Mouse (Mus musculus): ENCODE data around the gene Plpp2.
A peak's percentile ranks its signal among the peaks of the same experiment; 100 is the strongest.

The Plpp2 gene

DNA sequence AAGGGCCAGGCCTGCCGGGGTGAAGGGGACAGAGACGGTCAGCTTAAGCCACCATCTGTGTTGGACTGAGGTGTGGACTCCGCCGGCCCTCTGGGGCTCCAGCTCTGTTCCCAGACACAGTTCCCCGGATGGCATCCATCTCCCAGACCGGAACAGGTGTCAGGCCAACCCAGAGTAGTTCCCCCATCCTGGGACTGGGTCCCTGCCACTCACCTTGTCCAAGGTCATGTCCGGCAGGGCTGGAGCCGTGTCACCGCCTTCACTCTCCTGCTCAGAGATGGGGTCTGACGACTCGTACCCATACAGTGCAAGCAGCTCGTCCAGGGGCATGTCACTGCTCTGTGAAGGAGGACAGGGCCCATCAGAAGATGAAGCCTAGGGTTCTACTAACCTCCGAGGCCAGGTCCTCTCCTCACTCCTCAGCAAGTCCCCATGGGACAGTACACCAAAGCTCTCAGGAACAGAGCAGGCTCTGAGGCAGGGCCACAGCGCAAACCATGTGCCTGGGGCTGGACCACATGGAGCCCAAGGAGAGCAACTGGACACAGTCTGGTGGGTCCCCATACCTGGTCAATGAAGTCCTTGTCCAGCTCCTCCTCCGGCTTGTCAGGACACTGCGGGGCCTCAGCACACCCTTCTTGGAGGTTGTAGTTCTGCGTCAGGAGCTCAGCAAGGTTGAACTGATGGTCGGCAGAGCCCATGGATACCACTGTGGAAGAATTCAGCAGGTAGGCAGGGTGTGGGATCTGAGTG, 15.6 kb upstream of the Plpp2 start:
- no peak for DNase-seq (ENCODE audit: low spot score)

DNA sequence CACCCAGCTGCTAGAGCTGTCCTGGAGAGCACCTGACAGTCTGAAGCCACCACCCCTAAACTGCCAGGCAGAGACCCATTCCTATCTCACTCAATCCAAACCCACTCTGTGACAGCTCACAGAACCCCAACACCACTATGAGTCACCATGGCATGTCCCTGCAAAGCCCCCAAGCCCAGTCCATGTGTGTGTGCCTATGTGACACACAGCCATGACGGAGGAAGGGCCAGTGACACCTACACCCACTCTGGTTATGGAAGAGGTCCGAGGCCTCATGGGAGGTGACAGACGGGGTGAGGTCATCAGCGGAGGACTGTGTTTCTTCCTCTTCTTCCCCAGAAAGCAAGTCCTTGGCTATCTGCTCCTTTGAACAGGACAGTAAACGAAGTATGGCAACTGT, 14.9 kb upstream of the Plpp2 start:
- no peak for DNase-seq (ENCODE audit: low spot score)

- no peak for DNase-seq (ENCODE audit: low spot score)
These were observed 13.6 kb upstream of the Plpp2 start for GRCm38 (mm10) chr10:79547148-79547675.

DNA sequence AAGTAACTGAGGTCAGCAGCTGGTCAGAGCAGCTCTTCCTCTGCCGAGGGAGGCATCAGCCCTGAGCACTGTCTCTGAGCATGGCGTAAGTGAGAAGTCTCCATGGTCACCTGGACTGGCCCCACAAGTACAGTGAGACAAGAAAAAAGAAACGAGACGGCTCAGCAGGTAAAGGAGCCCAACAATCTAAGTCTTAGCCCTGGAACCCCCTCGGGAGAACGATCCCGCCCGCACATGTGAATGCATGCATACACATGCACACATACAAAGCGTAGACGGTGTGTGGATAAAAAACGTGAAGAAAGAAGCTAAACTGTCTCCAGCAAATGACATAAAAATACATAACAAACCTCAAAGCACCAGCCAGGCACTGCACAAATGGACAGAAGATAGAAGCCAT, 12.9 kb upstream of the Plpp2 start:
- DNase-seq (ENCODE audit: low spot score), result no peak

- DNase-seq (ENCODE audit: low spot score), result no peak
These were observed 12.3 kb upstream of the Plpp2 start for GRCm38 (mm10) chr10:79545891-79546290.

DNA sequence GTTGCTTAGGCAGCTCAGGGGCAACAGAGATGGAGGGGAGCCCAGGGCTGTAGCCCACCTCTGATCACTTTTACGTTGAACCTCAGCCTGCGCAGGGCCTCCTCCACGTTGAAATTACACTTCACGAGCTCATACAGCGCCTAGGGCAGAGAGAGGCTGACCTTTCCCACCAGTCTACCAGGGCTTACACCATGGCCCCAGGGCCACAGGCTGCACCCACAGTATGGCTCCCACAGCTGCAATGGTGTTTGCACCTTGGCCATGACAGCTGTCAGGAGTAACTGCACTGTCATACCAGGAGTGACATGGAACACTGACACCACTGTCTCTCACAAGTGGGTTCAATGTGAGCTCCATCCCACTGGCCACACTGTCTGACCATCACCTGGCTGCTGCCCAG, 11.0 kb upstream of the Plpp2 start:
- no peak for DNase-seq (ENCODE audit: low spot score)

GRCm38 (mm10) chr10:79543884-79544597, 10.4 kb upstream of the Plpp2 start:
- no peak for DNase-seq (ENCODE audit: low spot score)

DNA sequence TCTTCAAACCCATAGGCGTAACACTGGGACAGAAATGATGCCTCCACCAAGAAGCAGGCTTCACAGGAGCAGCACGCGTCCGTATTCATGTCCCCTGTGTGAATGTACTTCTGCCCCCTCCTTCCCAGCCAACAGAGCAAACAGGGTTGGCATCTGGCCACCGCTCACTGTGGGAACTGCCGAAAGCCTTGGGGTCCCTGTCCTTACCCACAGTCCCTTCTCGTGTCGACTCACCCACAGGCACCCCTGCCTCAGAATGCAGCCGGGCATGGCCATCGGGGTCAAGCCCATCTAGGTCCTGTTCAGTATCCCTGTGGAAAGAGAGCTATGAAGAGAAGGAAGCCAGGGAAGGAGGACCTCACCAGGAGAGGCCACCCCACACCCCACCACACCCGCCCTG, 8.6 kb upstream of the Plpp2 start:
- DNase-seq (ENCODE audit: low spot score), result no peak

DNA sequence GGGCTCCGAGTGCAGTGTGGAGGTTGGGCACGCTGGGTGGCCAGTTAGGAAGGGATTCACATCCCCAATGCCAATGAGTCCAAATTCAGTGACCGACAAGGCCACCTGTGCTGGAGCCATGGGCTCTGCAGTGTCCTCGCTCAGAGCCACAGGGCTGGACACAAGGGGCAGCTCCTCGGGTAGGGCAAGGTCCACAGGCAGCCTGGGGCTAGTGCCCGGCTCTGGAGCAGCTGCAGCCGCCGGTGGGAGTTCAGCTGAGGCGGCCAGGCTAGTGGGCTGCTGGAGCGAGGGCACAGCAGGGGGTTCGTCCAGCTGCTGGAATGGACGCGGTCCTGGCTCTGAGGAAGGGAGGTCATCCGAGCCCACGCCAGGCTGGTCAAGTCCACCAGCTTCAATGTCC, 7.9 kb upstream of the Plpp2 start:
- DNase-seq (ENCODE audit: low spot score), result no peak

- DNase-seq (ENCODE audit: low spot score), result no peak
These were observed 7.2 kb upstream of the Plpp2 start for GRCm38 (mm10) chr10:79540746-79541145.

- DNase-seq (ENCODE audit: low spot score), result no peak
These were observed 6.3 kb upstream of the Plpp2 start for GRCm38 (mm10) chr10:79539701-79540495.

- DNase-seq (ENCODE audit: low spot score), result no peak
These were observed 5.3 kb upstream of the Plpp2 start for GRCm38 (mm10) chr10:79538873-79539272.

- no peak for DNase-seq (ENCODE audit: low spot score)
These were observed 4.7 kb upstream of the Plpp2 start for GRCm38 (mm10) chr10:79538323-79538722.

DNA sequence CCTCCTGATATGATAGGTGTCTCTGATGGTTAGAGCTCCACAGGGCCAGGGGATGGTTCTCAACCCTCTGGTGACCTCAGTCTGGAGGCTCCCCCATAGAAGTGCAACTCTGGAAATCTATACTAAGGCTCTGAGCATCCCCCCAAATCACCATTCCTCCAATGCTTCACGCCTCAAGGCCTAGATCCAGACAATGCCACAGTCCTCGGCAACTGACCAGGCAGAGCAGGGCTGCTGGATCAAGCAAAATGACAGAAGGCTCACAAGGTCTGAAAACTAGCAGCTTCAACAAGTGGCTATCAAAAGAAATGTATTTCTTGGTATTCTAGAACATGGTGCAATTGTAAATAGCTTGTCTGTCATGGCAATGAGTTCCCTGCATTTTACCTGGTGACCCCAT, 4.2 kb upstream of the Plpp2 start:
- DNase-seq (ENCODE audit: low spot score), result no peak

DNA sequence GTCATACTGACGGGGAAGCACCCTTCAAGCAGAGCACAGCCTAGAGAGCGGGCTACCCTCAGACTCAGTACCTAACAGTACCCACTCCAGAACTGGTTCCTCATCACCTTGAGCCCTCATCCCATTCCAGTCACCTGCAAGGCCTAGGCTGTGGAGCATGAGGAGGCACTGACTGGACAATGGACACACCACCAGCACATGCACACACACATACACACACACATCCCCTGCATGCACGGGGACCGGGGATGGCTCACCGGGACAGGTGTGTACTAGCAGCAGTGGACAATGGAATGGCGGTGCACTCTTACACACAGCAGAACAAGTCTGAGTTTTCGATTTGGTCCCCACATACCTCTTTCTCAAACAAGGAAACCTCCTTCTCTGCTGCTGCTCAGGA, 3.7 kb upstream of the Plpp2 start:
- DNase-seq (ENCODE audit: low spot score), result no peak

DNA sequence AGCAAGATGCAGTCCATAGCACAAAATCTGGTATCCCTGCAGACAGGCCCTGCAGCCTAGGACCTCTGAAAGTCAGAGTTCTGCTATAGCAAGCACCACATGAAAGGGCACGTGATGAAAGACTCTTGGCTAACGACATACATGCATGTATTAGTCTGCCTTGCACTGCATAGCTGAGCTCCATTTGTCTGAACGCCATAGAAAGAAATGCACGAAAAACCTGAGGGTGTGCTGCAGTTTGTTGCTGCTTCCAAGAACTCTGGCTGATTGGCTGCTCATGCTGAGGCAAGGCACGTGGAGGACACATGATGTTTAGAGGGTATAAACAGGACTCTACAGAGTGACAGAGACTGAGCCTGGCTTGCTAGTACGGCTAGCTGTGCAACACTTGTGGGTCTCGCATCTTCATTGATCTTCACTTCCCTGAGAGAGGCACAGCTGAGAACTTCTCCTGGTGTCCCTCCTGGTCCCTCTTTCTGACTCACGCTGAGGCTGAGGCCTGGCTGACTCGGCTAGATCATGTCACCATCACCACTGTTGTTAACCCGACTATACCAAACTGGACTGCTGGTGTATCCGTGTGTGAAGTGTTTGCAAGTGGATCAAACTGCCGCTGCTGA, 3.0 kb upstream of the Plpp2 start:
- DNase-seq (ENCODE audit: low spot score), result no peak

GRCm38 (mm10) chr10:79535431-79535830, 1.8 kb upstream of the Plpp2 start:
- no peak for DNase-seq (ENCODE audit: low spot score)

GRCm38 (mm10) chr10:79534426-79534825, 830 bp upstream of the Plpp2 start:
- peak; percentile 4 for DNase-seq (ENCODE audit: low spot score)

- DNase-seq (ENCODE audit: low spot score), result peak; percentile 3
These were observed 918 bp downstream of the Plpp2 start for GRCm38 (mm10) chr10:79532678-79533077.

DNA sequence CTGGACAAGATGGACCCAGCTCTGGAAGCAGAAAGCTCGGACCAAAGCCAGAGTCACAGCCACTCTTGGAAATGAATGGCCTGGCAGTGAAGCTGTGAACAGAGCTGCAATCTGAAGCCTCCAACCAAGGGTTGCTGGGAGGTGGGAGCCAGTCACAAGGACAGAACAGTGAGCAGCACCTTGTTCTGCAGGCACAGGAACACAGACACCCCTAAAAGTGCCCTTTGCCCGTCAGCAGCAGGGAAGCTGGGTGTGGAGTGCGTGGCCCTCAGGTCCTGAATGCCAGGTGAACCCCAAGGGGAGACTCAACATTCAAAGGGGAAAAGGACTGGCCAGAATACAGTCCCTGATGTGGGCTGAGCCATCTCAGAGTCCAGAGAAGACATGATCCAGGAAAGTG, 2.0 kb downstream of the Plpp2 start:
- peak; percentile 2 for DNase-seq (ENCODE audit: low spot score)

DNA sequence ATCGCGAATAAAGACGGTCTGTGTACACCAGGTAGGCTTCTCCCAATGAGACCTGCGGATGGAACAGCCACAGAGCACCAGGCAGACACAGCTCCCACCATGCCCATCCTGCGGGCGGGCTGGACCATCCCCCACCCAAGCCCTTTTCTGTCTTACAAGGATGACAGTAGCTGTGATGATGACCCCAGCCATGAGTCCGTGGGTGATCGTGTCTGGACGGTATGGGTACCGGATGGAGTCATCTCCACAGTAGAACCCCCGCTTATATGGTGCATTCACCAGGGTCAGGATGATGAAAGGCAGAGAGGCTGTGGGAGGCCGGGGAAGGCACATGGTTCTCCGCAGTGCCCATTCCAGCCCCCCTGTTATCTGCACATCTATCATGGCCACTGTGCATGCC, 2.9 kb downstream of the Plpp2 start:
- DNase-seq (ENCODE audit: low spot score), result no peak

GRCm38 (mm10) chr10:79530241-79530640, 3.4 kb downstream of the Plpp2 start:
- peak; percentile 3 for DNase-seq (ENCODE audit: low spot score)

Measured in testis, postnatal 14 days (tissue).